Mouse (Mus musculus) forebrain, embryonic 16.5 days (tissue): ENCODE results near the gene Rpl10a. TPM values are rescaled to one million over a fixed set of nuclear protein-coding genes. Genes with fewer than 3 reads are reported as not detected.
"Not testable (repeated sequence)": the region's sequence is repeated elsewhere in the genome, so short reads cannot be mapped to it uniquely, and the experiment has no call there.

Experiments
- ATAC-seq: fragments of 200-750 bp; cut with Nextera tagmentation; 2 replicates; pipeline ENCODE4 v1.8.0; 2017; ENCODE audit warnings: mild to moderate bottlenecking, moderate library complexity
- H3K27ac ChIP-seq: fragments of 300-500 bp; sonication (generic); 2 replicates; pipeline ENCODE4 v1.5.1; 2014; ENCODE audit warnings: low read length, control low read depth
- H3K27me3 ChIP-seq: fragments of 300-500 bp; sonication (generic); replicated peaks from 2 replicates; pipeline ENCODE4 v1.6.1; 2014; ENCODE audit warnings: low read length; ENCODE audit not compliant: control insufficient read depth, insufficient read depth
- H3K36me3 ChIP-seq: fragments of 300-500 bp; sonication (generic); 2 replicates; pipeline ENCODE4 v1.6.1; 2014; ENCODE audit not compliant: control insufficient read depth, insufficient read depth
- H3K4me1 ChIP-seq: fragments of 300-500 bp; sonication (generic); replicated peaks from 2 replicates; pipeline ENCODE4 v1.6.1; 2014; ENCODE audit warnings: low read length; ENCODE audit not compliant: control insufficient read depth, insufficient read depth
- H3K4me2 ChIP-seq: fragments of 300-500 bp; sonication (generic); 2 replicates; pipeline ENCODE4 v1.6.1; 2014; ENCODE audit warnings: mild to moderate bottlenecking, low read length, control low read depth
- H3K4me3 ChIP-seq: fragments of 300-500 bp; sonication (generic); replicated peaks from 2 replicates; pipeline ENCODE4 v1.5.1; 2014; ENCODE audit warnings: mild to moderate bottlenecking, low read length, control low read depth
- H3K9ac ChIP-seq: fragments of 300-500 bp; sonication (generic); replicated peaks from 2 replicates; pipeline ENCODE4 v1.6.1; 2014; ENCODE audit warnings: low read depth, low read length, control low read depth
- H3K9me3 ChIP-seq: fragments of 300-500 bp; sonication (generic); 2 replicates; pipeline ENCODE4 v1.6.1; 2016; ENCODE audit warnings: low read length; ENCODE audit not compliant: control insufficient read depth
- WGBS: fragments of 180-500 bp; shearing (Covaris S2); extraction: QIAGEN DNeasy Blood & Tissue Kit; methylation state at CpG from one replicate; pipeline ENCODE4 v1.1.7; 2014; 5-methylcytosine and 5-hydroxymethylcytosine counted together
- polyA plus RNA-seq: library from polyadenylated mRNA; unstranded; fragments of >200 nt; fragmentation: Nextera tagmentation; extraction: Ambion mirVana; gene quantifications from 2 replicates; pipeline ENCODE4 v1.2.1, GENCODE M21; 2015

Gene Rpl10a
- polyA plus RNA-seq, 1 experiment from 2014 or later: 354 TPM

- peaks cover 17% of the 10 kb centered on the region for H3K4me1 ChIP-seq
- no peaks in the 10 kb centered on the region for H3K27me3 ChIP-seq
- WGBS: under 1% methylated on average over 11 of the region's 11 CpGs
- peak overlapping the region; percentile 84 for H3K9ac ChIP-seq
- H3K36me3 ChIP-seq: 0 out of 2 replicates have a peak, but pooled peaks cover 2% of the 10 kb centered on the region
- H3K4me3 ChIP-seq: peak overlapping the region; percentile 81
- peak; percentile 32 for ATAC-seq
- peak overlapping the region; percentile 89 for H3K27ac ChIP-seq
- peak overlapping the region; percentile 54 for H3K4me2 ChIP-seq
- no peaks in the 10 kb centered on the region for H3K9me3 ChIP-seq
These were observed 14.4 kb upstream of the Rpl10a start for GRCm38 (mm10) chr17:28313880-28314225.

- ATAC-seq: no peak
- Histone ChIP-seq H3K4me1 (peaks cover 17% of the 10 kb centered on the region), H3K4me3 (no peak overlapping the region), H3K27me3 (no peaks in the 10 kb centered on the region), H3K9ac (no peak overlapping the region), H3K36me3 (0 out of 2 replicates have a peak, but pooled peaks cover 2% of the 10 kb centered on the region), H3K4me2 (no peak overlapping the region), H3K9me3 (no peaks in the 10 kb centered on the region), H3K27ac (no peak overlapping the region)
- WGBS: 76% methylated on average over 20 of the region's 20 CpGs
These were observed 12.6 kb upstream of the Rpl10a start for GRCm38 (mm10) chr17:28315611-28316160.

- H3K36me3 ChIP-seq: 0 out of 2 replicates have a peak, but pooled peaks cover 2% of the 10 kb centered on the region
- H3K4me1 ChIP-seq: peaks cover 17% of the 10 kb centered on the region
- WGBS: 93% methylated on average over 9 of the region's 9 CpGs
- H3K9me3 ChIP-seq: no peaks in the 10 kb centered on the region
- no peak overlapping the region for H3K4me3 ChIP-seq
- no peak overlapping the region for H3K27ac ChIP-seq
- H3K27me3 ChIP-seq: no peaks in the 10 kb centered on the region
- no peak for ATAC-seq
- no peak overlapping the region for H3K4me2 ChIP-seq
- H3K9ac ChIP-seq: no peak overlapping the region
These were observed 11.8 kb upstream of the Rpl10a start for GRCm38 (mm10) chr17:28316476-28316875.

GRCm38 (mm10) chr17:28317091-28317490 lies 11.2 kb upstream of the Rpl10a start:
- no peak overlapping the region for H3K9ac ChIP-seq
- H3K4me1 ChIP-seq: peaks cover 17% of the 10 kb centered on the region
- H3K9me3 ChIP-seq: no peaks in the 10 kb centered on the region
- no peak overlapping the region for H3K4me2 ChIP-seq
- no peak overlapping the region for H3K4me3 ChIP-seq
- 57% methylated on average over 8 of the region's 8 CpGs for WGBS
- H3K27me3 ChIP-seq: no peaks in the 10 kb centered on the region
- ATAC-seq: no peak
- H3K36me3 ChIP-seq: 0 out of 2 replicates have a peak, but pooled peaks cover 2% of the 10 kb centered on the region
- no peak overlapping the region for H3K27ac ChIP-seq

DNA sequence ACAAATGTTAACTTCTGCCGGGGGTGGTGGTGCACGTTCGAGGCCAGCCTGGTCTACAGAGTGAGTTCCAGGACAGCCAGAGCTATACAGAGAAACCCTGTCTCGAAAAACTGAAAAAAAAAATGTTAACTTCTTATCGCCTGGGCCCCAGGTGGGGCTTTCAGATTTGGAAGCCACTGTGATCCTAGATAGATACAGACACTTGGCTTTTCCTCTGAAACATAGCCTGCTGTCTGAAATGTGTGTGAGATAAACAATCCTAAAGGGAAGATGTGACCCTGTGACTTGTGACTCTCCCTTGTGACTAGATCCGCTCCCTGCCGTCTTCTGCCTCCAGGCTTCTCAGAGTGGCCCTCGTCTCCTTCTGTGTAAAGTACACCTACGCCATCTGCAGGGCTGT lies 10.5 kb upstream of the Rpl10a start:
- no peak for ATAC-seq
- no peaks in the 10 kb centered on the region for H3K9me3 ChIP-seq
- WGBS: 85% methylated on average over 9 of the region's 9 CpGs
- H3K9ac ChIP-seq: no peak overlapping the region
- 0 out of 2 replicates have a peak, but pooled peaks cover 2% of the 10 kb centered on the region for H3K36me3 ChIP-seq
- H3K4me2 ChIP-seq: no peak overlapping the region
- no peak overlapping the region for H3K27ac ChIP-seq
- H3K4me1 ChIP-seq: peaks cover 13% of the 10 kb centered on the region
- no peak overlapping the region for H3K4me3 ChIP-seq
- no peaks in the 10 kb centered on the region for H3K27me3 ChIP-seq

DNA sequence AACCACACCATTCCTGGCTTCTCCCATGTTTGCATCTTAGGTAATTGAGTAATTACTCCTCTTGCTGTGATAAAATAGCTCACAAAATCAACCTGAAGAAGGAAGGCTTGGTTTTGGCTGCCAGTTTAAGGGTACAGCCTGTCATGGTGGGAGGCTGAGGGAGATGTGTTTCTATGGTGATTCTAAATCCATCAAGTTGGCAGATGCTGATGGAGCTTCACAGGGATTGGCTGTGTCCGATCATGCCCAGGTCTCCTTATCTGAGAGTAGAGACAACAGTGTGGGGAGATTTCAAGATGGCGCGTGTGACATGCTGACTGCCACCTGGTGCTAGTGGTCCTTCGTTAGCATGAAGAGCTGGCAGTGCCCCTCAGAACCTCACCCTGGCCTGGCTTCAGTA lies 6.6 kb upstream of the Rpl10a start:
- H3K4me1 ChIP-seq: no peaks in the 10 kb centered on the region
- H3K4me3 ChIP-seq: no peak overlapping the region
- H3K27me3 ChIP-seq: no peaks in the 10 kb centered on the region
- WGBS: 96% methylated on average over 4 of the region's 4 CpGs
- H3K4me2 ChIP-seq: no peak overlapping the region
- no peak for ATAC-seq
- no peaks in the 10 kb centered on the region for H3K9me3 ChIP-seq
- H3K27ac ChIP-seq: no peak overlapping the region
- H3K36me3 ChIP-seq: 0 out of 2 replicates have a peak, but pooled peaks cover 2% of the 10 kb centered on the region
- no peak overlapping the region for H3K9ac ChIP-seq

DNA sequence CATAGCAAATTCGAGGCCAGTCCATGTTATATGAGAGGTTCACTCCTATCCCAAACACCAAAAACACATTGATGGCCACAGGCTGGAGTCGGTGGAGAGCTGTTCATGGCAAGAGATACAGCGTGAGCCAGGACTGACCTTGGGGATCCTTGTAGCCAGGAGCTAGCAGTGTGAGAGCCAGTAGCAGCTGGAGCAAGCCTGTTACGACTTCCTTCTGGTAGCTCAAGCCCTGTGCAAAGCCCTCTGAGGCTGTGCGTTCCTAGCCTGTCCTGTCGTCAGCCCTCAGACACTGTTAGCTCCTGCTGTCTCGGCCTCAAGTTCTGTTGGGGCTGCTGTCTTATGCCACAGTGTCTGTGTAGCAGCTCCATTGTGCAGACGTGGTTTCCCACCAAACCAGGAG lies 4.5 kb upstream of the Rpl10a start:
- H3K27ac ChIP-seq: no peak overlapping the region
- 95% methylated on average over 8 of the region's 8 CpGs for WGBS
- no peak overlapping the region for H3K9ac ChIP-seq
- H3K36me3 ChIP-seq: no peaks in the 10 kb centered on the region
- H3K4me3 ChIP-seq: no peak overlapping the region
- H3K27me3 ChIP-seq: no peaks in the 10 kb centered on the region
- H3K4me2 ChIP-seq: no peak overlapping the region
- H3K4me1 ChIP-seq: peaks cover 7% of the 10 kb centered on the region
- ATAC-seq: no peak
- no peaks in the 10 kb centered on the region for H3K9me3 ChIP-seq

DNA sequence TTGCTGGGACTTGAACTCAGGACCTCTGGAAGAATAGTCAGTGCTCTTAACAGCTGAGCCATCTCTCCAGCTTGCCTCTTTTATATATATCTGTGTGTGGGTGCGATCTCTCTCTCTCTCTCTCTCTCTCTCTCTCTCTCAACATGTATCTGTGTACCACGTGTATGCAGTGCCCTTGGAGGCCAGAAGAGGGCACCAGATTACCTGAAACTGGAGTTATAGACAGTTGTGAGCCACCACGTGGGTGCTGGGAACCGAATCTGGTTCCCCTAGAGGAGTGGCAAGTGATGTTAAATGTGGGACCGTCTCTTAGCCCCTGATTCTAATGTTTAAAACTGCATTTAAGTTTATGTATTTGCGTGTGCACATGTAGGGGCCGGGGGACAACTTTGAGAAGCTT lies 3.9 kb upstream of the Rpl10a start:
- H3K27me3 ChIP-seq, H3K4me1 ChIP-seq, H3K9me3 ChIP-seq, H3K27ac ChIP-seq, H3K4me2 ChIP-seq, H3K9ac ChIP-seq, H3K36me3 ChIP-seq, ATAC-seq, H3K4me3 ChIP-seq: not testable (repeated sequence)
- WGBS: 94% methylated on average over 7 of the region's 7 CpGs

DNA sequence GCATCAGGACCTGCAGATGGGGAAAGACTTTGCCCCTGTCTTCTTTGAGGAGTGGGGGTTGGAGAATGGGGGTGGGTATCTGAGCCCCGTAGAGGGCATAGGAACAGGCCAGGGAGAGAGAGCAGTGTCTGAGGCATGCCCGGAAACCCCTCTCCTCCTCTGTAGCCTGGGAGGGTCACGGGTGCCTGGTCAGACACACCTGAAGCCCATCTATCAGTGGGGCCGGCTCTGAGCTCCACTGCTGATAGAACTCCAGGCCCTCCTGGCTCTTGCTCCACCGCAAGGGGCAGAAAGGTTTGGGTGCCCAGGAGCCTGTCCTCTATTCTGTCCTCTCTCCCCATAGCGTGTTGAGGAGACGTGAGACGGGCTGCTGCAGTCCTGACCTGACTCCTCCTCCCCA lies 2.5 kb upstream of the Rpl10a start:
- WGBS: 93% methylated on average over 8 of the region's 8 CpGs
- Histone ChIP-seq H3K4me2 (no peak overlapping the region), H3K27me3 (no peaks in the 10 kb centered on the region), H3K4me3 (no peak overlapping the region), H3K27ac (no peak overlapping the region), H3K36me3 (no peaks in the 10 kb centered on the region; the same call in 1 of the 2 replicates), H3K9me3 (no peaks in the 10 kb centered on the region), H3K9ac (no peak overlapping the region), H3K4me1 (peaks cover 18% of the 10 kb centered on the region)
- ATAC-seq: no peak

- peaks cover 5% of the 10 kb centered on the region; the same call in 1 of the 2 replicates for H3K36me3 ChIP-seq
- no peaks in the 10 kb centered on the region for H3K27me3 ChIP-seq
- H3K4me3 ChIP-seq: no peak overlapping the region
- H3K4me1 ChIP-seq: peaks cover 18% of the 10 kb centered on the region
- WGBS: 78% methylated on average over 3 of the region's 3 CpGs
- no peaks in the 10 kb centered on the region for H3K9me3 ChIP-seq
- no peak for ATAC-seq
- H3K9ac ChIP-seq: no peak overlapping the region
- H3K4me2 ChIP-seq: no peak overlapping the region
- H3K27ac ChIP-seq: no peak overlapping the region
These were observed 1.3 kb upstream of the Rpl10a start for GRCm38 (mm10) chr17:28326951-28327350.
